Mouse (Mus musculus): ENCODE measurements around the gene Exoc2.

The Exoc2 gene

GRCm38 (mm10) chr13:30910889-30911288, 63.0 kb downstream of the Exoc2 start:
- no peaks in the 10 kb centered on the region for H3K27me3 ChIP-seq (ENCODE audit: insufficient read depth, low read length)
- H3K9me3 ChIP-seq (ENCODE audit: low read length), result no peaks in the 10 kb centered on the region
- H3K4me3 ChIP-seq (replicated peaks; ENCODE audit: low read length), result no peak overlapping the region
- no peaks in the 10 kb centered on the region for H3K4me1 ChIP-seq (replicated peaks; ENCODE audit: low read depth, low read length)
- peaks cover 5% of the 10 kb centered on the region for H3K36me3 ChIP-seq (ENCODE audit: insufficient read depth, low read length)
- TF ChIP-seq NANOG (IDR thresholded peaks at IDR 0.05; ENCODE audit: borderline replicate concordance, low read length), result no peak
- no peak for TF ChIP-seq CTCF (conservative IDR thresholded peaks at IDR 0.05; ENCODE audit: low read length)
- no peak for TF ChIP-seq POU5F1 (IDR thresholded peaks at IDR 0.05; ENCODE audit: borderline replicate concordance, low read length)

GRCm38 (mm10) chr13:30902286-30902685, 71.6 kb downstream of the Exoc2 start:
- H3K36me3 ChIP-seq (ENCODE audit: insufficient read depth, low read length), result peaks cover 34% of the 10 kb centered on the region
- no peak overlapping the region for H3K4me3 ChIP-seq (replicated peaks; ENCODE audit: low read length)
- no peaks in the 10 kb centered on the region for H3K4me1 ChIP-seq (replicated peaks; ENCODE audit: low read depth, low read length)
- H3K9me3 ChIP-seq (ENCODE audit: low read length), result no peaks in the 10 kb centered on the region
- TF ChIP-seq POU5F1 (IDR thresholded peaks at IDR 0.05; ENCODE audit: borderline replicate concordance, low read length) (no peak), CTCF (conservative IDR thresholded peaks at IDR 0.05; ENCODE audit: low read length) (no peak), NANOG (IDR thresholded peaks at IDR 0.05; ENCODE audit: borderline replicate concordance, low read length) (no peak)
- no peaks in the 10 kb centered on the region for H3K27me3 ChIP-seq (ENCODE audit: insufficient read depth, low read length)

GRCm38 (mm10) chr13:30901387-30902041, 72.4 kb downstream of the Exoc2 start:
- Histone ChIP-seq H3K36me3 (ENCODE audit: insufficient read depth, low read length) (peaks cover 34% of the 10 kb centered on the region), H3K9me3 (ENCODE audit: low read length) (no peaks in the 10 kb centered on the region), H3K27me3 (ENCODE audit: insufficient read depth, low read length) (no peaks in the 10 kb centered on the region), H3K4me1 (replicated peaks; ENCODE audit: low read depth, low read length) (no peaks in the 10 kb centered on the region), H3K4me3 (replicated peaks; ENCODE audit: low read length) (no peak overlapping the region)
- TF ChIP-seq POU5F1 (IDR thresholded peaks at IDR 0.05; ENCODE audit: borderline replicate concordance, low read length) (no peak), CTCF (conservative IDR thresholded peaks at IDR 0.05; ENCODE audit: low read length) (no peak), NANOG (IDR thresholded peaks at IDR 0.05; ENCODE audit: borderline replicate concordance, low read length) (no peak)

GRCm38 (mm10) chr13:30894015-30894634, 79.8 kb downstream of the Exoc2 start:
- peak; percentile 70; the same call in 1 of the 2 replicates for TF ChIP-seq NANOG (IDR thresholded peaks at IDR 0.05; ENCODE audit: borderline replicate concordance, low read length)
- no peak for TF ChIP-seq POU5F1 (IDR thresholded peaks at IDR 0.05; ENCODE audit: borderline replicate concordance, low read length)
- Histone ChIP-seq H3K27me3 (ENCODE audit: insufficient read depth, low read length) (no peaks in the 10 kb centered on the region), H3K4me1 (replicated peaks; ENCODE audit: low read depth, low read length) (peaks cover 5% of the 10 kb centered on the region; the same call in 1 of the 2 replicates), H3K9me3 (ENCODE audit: low read length) (no peaks in the 10 kb centered on the region), H3K36me3 (ENCODE audit: insufficient read depth, low read length) (peaks cover 22% of the 10 kb centered on the region), H3K4me3 (replicated peaks; ENCODE audit: low read length) (no peak overlapping the region)

GRCm38 (mm10) chr13:30892315-30892714, 81.6 kb downstream of the Exoc2 start:
- peaks cover 5% of the 10 kb centered on the region; the same call in 1 of the 2 replicates for H3K4me1 ChIP-seq (replicated peaks; ENCODE audit: low read depth, low read length)

GRCm38 (mm10) chr13:30891223-30891622, 82.7 kb downstream of the Exoc2 start:
- TF ChIP-seq POU5F1 (IDR thresholded peaks at IDR 0.05; ENCODE audit: borderline replicate concordance, low read length) (no peak), NANOG (IDR thresholded peaks at IDR 0.05; ENCODE audit: borderline replicate concordance, low read length) (no peak), CTCF (conservative IDR thresholded peaks at IDR 0.05; ENCODE audit: low read length) (no peak)
- no peaks in the 10 kb centered on the region for H3K9me3 ChIP-seq (ENCODE audit: low read length)
- H3K36me3 ChIP-seq (ENCODE audit: insufficient read depth, low read length), result peaks cover 16% of the 10 kb centered on the region
- no peaks in the 10 kb centered on the region for H3K27me3 ChIP-seq (ENCODE audit: insufficient read depth, low read length)
- no peak overlapping the region for H3K4me3 ChIP-seq (replicated peaks; ENCODE audit: low read length)
- peaks cover 5% of the 10 kb centered on the region; the same call in 1 of the 2 replicates for H3K4me1 ChIP-seq (replicated peaks; ENCODE audit: low read depth, low read length)

More at GRCm38 (mm10) chr13:30892315-30892714, 81.6 kb downstream of the Exoc2 start:
- TF ChIP-seq POU5F1 (IDR thresholded peaks at IDR 0.05; ENCODE audit: borderline replicate concordance, low read length), result no peak
- no peak for TF ChIP-seq NANOG (IDR thresholded peaks at IDR 0.05; ENCODE audit: borderline replicate concordance, low read length)
- TF ChIP-seq CTCF (conservative IDR thresholded peaks at IDR 0.05; ENCODE audit: low read length), result no peak
- peaks cover 13% of the 10 kb centered on the region for H3K36me3 ChIP-seq (ENCODE audit: insufficient read depth, low read length)
- no peaks in the 10 kb centered on the region for H3K27me3 ChIP-seq (ENCODE audit: insufficient read depth, low read length)
- H3K4me3 ChIP-seq (replicated peaks; ENCODE audit: low read length), result no peak overlapping the region
- no peaks in the 10 kb centered on the region for H3K9me3 ChIP-seq (ENCODE audit: low read length)

GRCm38 (mm10) chr13:30888480-30888879, 85.4 kb downstream of the Exoc2 start:
- Histone ChIP-seq H3K9me3 (ENCODE audit: low read length) (no peaks in the 10 kb centered on the region), H3K4me1 (replicated peaks; ENCODE audit: low read depth, low read length) (no peaks in the 10 kb centered on the region), H3K36me3 (ENCODE audit: insufficient read depth, low read length) (peaks cover 20% of the 10 kb centered on the region), H3K27me3 (ENCODE audit: insufficient read depth, low read length) (no peaks in the 10 kb centered on the region), H3K4me3 (replicated peaks; ENCODE audit: low read length) (no peak overlapping the region)
- TF ChIP-seq CTCF (conservative IDR thresholded peaks at IDR 0.05; ENCODE audit: low read length) (peak; percentile 48), NANOG (IDR thresholded peaks at IDR 0.05; ENCODE audit: borderline replicate concordance, low read length) (no peak)

GRCm38 (mm10) chr13:30880310-30880709, 93.6 kb downstream of the Exoc2 start:
- H3K4me3 ChIP-seq (replicated peaks; ENCODE audit: low read length), result no peak overlapping the region
- TF ChIP-seq POU5F1 (IDR thresholded peaks at IDR 0.05; ENCODE audit: borderline replicate concordance, low read length) (no peak), NANOG (IDR thresholded peaks at IDR 0.05; ENCODE audit: borderline replicate concordance, low read length) (no peak), CTCF (conservative IDR thresholded peaks at IDR 0.05; ENCODE audit: low read length) (no peak)
- no peaks in the 10 kb centered on the region for H3K9me3 ChIP-seq (ENCODE audit: low read length)
- H3K36me3 ChIP-seq (ENCODE audit: insufficient read depth, low read length), result peaks cover 29% of the 10 kb centered on the region
- H3K27me3 ChIP-seq (ENCODE audit: insufficient read depth, low read length), result no peaks in the 10 kb centered on the region
- peaks cover 4% of the 10 kb centered on the region for H3K4me1 ChIP-seq (replicated peaks; ENCODE audit: low read depth, low read length)

All from E14TG2a.4 (cell line).